Mouse (Mus musculus) embryonic fibroblast, embryonic 13.5 days (primary cell): ENCODE results near the gene Arhgap10. TPM values are rescaled to one million over a fixed set of nuclear protein-coding genes. Genes with fewer than 3 reads are reported as not detected.

ENCODE experiments used
- H3K27ac ChIP-seq: 2 replicates; pipeline ENCODE4 v1.5.1; 2012; ENCODE audit warnings: low read length, control low read depth, inconsistent platforms; ENCODE audit not compliant: insufficient read depth
- H3K4me1 ChIP-seq: 2 replicates; pipeline ENCODE4 v1.6.1; 2011; ENCODE audit warnings: low read length; ENCODE audit not compliant: control insufficient read depth, insufficient read depth
- H3K4me3 ChIP-seq: 2 replicates; pipeline ENCODE4 v1.5.1; 2011; ENCODE audit warnings: mild to moderate bottlenecking, control low read depth, low read length; ENCODE audit not compliant: insufficient read depth
- CTCF ChIP-seq: IDR thresholded peaks from 2 replicates; pipeline ENCODE4 v1.5.1; 2011; ENCODE audit warnings: mild to moderate bottlenecking, control low read depth, low read length, moderate library complexity, borderline replicate concordance; ENCODE audit not compliant: insufficient read depth
- POLR2A ChIP-seq: IDR thresholded peaks from 2 replicates; pipeline ENCODE4 v1.6.1; 2011; ENCODE audit warnings: low read depth, mild to moderate bottlenecking, control low read depth, low read length, moderate library complexity
- polyA plus RNA-seq: library from polyadenylated mRNA; stranded (reverse); fragments of >200 nt; gene quantifications from 2 replicates; pipeline ENCODE4 v1.2.4, GENCODE M21; 2011; ENCODE audit warnings: low read depth; ENCODE audit not compliant: missing spikeins, insufficient read length

Arhgap10 gene
- polyA plus RNA-seq, 1 experiment = 32.1 TPM

DNA sequence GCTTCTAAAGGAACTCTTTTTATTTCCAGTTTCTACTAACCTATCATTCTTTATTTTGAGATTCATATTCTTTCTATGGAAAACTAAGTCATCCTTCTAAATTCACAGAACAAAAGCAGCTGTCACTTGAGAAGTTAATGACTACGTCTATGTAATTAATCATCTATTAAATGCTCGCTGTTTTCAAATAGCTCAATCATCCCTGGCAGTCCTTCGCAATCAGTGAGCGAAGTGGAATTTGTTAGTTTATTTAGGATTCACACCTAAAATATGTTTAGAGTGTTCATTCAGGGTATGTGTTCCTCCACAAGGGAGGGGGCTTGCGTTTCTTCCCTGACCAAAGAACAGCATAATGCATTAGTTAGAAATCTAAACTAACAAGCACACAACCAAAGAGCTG lies 156.9 kb downstream of the Arhgap10 start:
- TF ChIP-seq POLR2A (no peak), CTCF (no peak)

GRCm38 (mm10) chr8:77360423-77360822 lies 157.3 kb downstream of the Arhgap10 start:
- Histone ChIP-seq H3K4me3 (no peak overlapping the region), H3K4me1 (no peaks in the 10 kb centered on the region), H3K27ac (no peak overlapping the region)
- TF ChIP-seq POLR2A = no peak
- TF ChIP-seq CTCF = no peak

More for the DNA sequence above, 156.9 kb downstream of the Arhgap10 start:
- no peak overlapping the region for H3K4me3 ChIP-seq
- H3K27ac ChIP-seq = no peak overlapping the region
- no peaks in the 10 kb centered on the region for H3K4me1 ChIP-seq

DNA sequence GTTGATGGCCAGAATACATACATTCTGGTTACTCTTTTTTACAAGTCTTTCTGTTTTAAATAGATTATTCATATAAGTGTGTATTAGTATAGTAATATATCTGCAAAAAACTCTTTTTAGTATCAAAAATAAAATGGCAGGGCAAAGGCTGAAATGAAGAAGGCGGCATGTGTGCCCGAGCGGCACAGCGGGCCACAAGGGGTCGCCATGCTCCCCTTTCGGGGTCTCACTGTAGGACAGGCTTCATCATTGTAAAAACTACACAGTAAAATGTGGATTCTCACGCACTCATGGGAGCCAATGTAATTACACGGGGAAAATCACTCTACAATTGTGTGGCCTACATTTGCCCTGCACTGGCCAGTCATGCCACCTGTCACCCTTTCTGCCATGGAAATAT lies 160.6 kb downstream of the Arhgap10 start:
- TF ChIP-seq CTCF = no peak

GRCm38 (mm10) chr8:77355344-77355743 lies 162.4 kb downstream of the Arhgap10 start:
- Histone ChIP-seq H3K27ac (no peak overlapping the region), H3K4me3 (no peak overlapping the region), H3K4me1 (peaks cover 12% of the 10 kb centered on the region)
- no peak for TF ChIP-seq POLR2A
- TF ChIP-seq CTCF = no peak

More for the DNA sequence above, 160.6 kb downstream of the Arhgap10 start:
- H3K4me3 ChIP-seq = no peak overlapping the region
- H3K4me1 ChIP-seq = peaks cover 4% of the 10 kb centered on the region; the same call in 1 of the 2 replicates
- no peak overlapping the region for H3K27ac ChIP-seq

DNA sequence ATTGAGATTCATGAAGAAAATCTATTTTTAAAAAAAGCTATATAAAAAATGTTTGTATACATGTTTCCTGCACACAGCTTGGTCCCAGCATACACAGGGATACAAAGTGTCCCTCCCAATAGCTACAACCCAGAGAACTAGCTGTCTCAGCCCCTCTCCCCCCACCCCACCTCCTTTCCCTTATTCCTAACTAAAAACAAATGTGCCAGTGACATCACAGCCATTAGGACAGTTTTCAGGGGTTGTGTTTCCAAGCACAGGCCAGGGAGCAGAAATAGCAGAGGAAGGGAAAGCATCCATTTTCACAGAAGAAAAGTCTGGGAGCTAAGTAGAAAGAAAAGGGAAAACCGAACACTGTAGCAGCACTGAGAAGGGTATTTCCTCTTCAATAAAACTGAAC lies 163.6 kb downstream of the Arhgap10 start:
- no peak overlapping the region; the same call in 1 of the 2 replicates for H3K27ac ChIP-seq
- H3K4me1 ChIP-seq = peaks cover 20% of the 10 kb centered on the region
- TF ChIP-seq CTCF = no peak
- TF ChIP-seq POLR2A = no peak
- H3K4me3 ChIP-seq = no peak overlapping the region

DNA sequence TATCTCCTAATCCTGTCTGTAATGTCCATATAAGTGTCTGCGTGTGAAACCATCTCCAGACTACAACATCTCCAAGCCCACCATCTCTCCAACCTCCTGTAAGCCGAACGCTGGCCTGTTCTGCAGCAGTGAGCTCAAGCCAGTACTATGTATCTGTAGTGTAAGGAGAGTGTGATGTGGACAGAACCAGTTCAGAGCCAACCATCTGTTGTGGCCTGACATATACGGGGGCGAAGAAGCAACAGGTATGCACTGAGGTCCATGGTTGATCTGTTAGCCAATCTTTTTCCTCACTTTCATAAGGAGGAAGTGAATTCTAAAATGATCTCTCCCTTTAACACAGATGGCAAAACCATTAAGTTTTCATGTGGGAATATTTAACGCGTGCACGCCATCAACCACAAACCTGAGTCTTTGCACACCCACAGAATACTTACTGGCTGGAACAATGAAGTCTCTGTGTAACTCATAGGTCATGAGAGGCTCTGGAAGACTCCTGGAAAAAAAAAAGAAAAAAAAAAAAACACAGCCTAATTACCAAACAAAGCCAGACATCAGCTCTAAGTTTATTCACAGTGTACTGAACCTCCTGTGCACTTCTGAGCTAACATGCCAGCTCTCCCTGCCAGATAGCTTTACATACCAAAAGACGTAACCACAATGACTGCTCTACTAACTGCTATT lies 166.4 kb downstream of the Arhgap10 start:
- no peak for TF ChIP-seq CTCF
- TF ChIP-seq POLR2A = no peak
- Histone ChIP-seq H3K4me3 (no peak overlapping the region), H3K4me1 (peaks cover 20% of the 10 kb centered on the region), H3K27ac (peak overlapping the region; percentile 75)

DNA sequence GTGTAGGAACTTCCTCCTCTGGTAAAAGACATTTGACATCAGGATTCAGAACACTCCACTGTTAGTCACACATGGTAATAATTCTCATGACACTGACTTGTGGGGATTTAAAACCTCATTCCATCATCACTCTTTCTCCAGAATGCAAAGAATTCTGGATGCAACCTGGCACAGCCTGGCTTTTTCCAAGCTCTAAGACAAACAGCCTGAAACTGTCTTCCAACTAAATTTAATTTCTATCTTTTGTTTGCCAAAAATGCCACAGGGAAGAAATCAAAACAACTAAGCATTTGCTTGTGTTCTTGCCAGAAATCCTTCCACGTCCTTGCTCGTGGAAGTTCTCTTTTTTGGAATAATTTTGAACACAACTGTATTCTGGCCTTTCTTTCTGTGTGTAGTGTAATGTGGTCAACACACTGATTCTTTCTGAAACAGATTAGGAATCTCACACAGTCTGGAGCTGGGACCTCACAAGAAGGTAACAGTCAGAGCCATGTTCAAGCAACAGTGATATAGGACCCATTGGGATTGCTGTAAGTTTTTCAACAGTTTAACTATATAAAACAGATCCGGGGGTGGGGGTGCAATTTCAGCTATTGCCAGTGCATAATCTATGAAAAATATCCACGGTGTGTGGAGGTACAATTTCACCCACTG lies 167.5 kb downstream of the Arhgap10 start:
- Histone ChIP-seq H3K4me3 (no peak overlapping the region), H3K27ac (peak overlapping the region; percentile 85), H3K4me1 (peaks cover 20% of the 10 kb centered on the region)
- no peak for TF ChIP-seq CTCF
- no peak for TF ChIP-seq POLR2A

- Histone ChIP-seq H3K27ac (no peak overlapping the region), H3K4me3 (no peak overlapping the region), H3K4me1 (peaks cover 7% of the 10 kb centered on the region; the same call in 1 of the 2 replicates)
- TF ChIP-seq POLR2A (no peak), CTCF (no peak)
Measured at GRCm38 (mm10) chr8:77343916-77344315, 173.8 kb downstream of the Arhgap10 start.

- no peak overlapping the region for H3K27ac ChIP-seq
- TF ChIP-seq CTCF = no peak
- no peak for TF ChIP-seq POLR2A
- peaks cover 7% of the 10 kb centered on the region; the same call in 1 of the 2 replicates for H3K4me1 ChIP-seq
- H3K4me3 ChIP-seq = no peak overlapping the region
Measured at GRCm38 (mm10) chr8:77343335-77343734, 174.4 kb downstream of the Arhgap10 start.

GRCm38 (mm10) chr8:77342144-77342543 lies 175.6 kb downstream of the Arhgap10 start:
- Histone ChIP-seq H3K4me1 (peaks cover 7% of the 10 kb centered on the region; the same call in 1 of the 2 replicates), H3K27ac (peak overlapping the region; percentile 65), H3K4me3 (no peak overlapping the region)
- no peak for TF ChIP-seq POLR2A
- TF ChIP-seq CTCF = no peak
